Mouse (Mus musculus) lung, postnatal 0 days (tissue): ENCODE measurements at regions not wholly inside any gene's neighbourhood (a gene's known extent, or its start where the extent isn't known, plus 50 kb on each side); places are given as distances from the start of the nearest gene placed in this dataset.

Experiments used
- CTCF ChIP-seq: IDR thresholded peaks from 2 replicates; pipeline ENCODE4 v1.5.1; 2016; ENCODE audit warnings: antibody characterized with exemption, mild to moderate bottlenecking
- EP300 ChIP-seq: IDR thresholded peaks from 2 replicates; pipeline ENCODE4 v1.6.1; 2016; ENCODE audit warnings: antibody characterized with exemption, mild to moderate bottlenecking, control low read depth

DNA sequence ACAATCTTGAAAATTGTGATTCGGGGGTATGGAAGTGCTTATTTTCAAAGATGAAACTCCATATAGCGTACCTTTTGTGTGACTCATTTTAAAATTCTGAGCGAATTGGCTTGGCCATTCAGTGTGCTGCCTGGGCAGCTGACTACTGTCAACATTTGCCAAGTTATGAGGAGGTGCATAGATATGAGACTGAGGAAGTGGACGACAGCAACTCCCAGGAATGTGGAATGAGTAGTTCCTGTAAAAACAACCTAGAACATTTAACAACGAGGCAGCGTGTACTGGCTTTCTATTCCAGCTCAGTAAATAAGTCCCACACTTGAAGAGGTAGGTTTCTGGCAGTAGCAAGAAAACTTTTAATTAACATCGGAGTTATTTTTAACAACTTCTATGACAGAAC, 398.1 kb downstream of the Rprm start:
- TF ChIP-seq CTCF: no peak
- peak; percentile 96 for TF ChIP-seq EP300
